Mouse (Mus musculus) CD8-positive naive resting alpha-beta T cell, adult 2 months (primary cell): ENCODE measurements around the gene Fam160a1.

ENCODE experiments used
- DNase-seq, 2 experiments: peaks; one replicate each; pipeline ENCODE4 v3.0.0; 2022; ENCODE audit warnings: low read depth in 2 of 2, low spot score in 2 of 2

The Fam160a1 gene

GRCm38 (mm10) chr3:85817191-85817590 is at the start of gene Fam160a1:
Gene Fam160a1 (minus strand): TSS chr3:85817291.
- DNase-seq: no peak

- DNase-seq: no peak
These were observed 46.9 kb upstream of the Fam160a1 start for GRCm38 (mm10) chr3:85863996-85864395.

GRCm38 (mm10) chr3:85862886-85863285 is 45.8 kb upstream of the Fam160a1 start:
- DNase-seq: no peak

- DNase-seq: no peak
These were observed 43.9 kb upstream of the Fam160a1 start for GRCm38 (mm10) chr3:85860996-85861395.

GRCm38 (mm10) chr3:85859311-85859710 is 42.2 kb upstream of the Fam160a1 start:
- no peak for DNase-seq

- DNase-seq: no peak
These were observed 41.3 kb upstream of the Fam160a1 start for GRCm38 (mm10) chr3:85858140-85859135.

GRCm38 (mm10) chr3:85857083-85857482 is 40.0 kb upstream of the Fam160a1 start:
- DNase-seq: no peak

GRCm38 (mm10) chr3:85855947-85856346 is 38.9 kb upstream of the Fam160a1 start:
- no peak for DNase-seq

GRCm38 (mm10) chr3:85855043-85855442 is 38.0 kb upstream of the Fam160a1 start:
- no peak for DNase-seq

GRCm38 (mm10) chr3:85854143-85854542 is 37.1 kb upstream of the Fam160a1 start:
- DNase-seq: no peak

- no peak for DNase-seq
These were observed 36.6 kb upstream of the Fam160a1 start for GRCm38 (mm10) chr3:85853715-85854114.

GRCm38 (mm10) chr3:85850079-85850478 is 33.0 kb upstream of the Fam160a1 start:
- no peak for DNase-seq

- DNase-seq: no peak
These were observed 29.2 kb upstream of the Fam160a1 start for GRCm38 (mm10) chr3:85846316-85846715.

- DNase-seq: no peak
These were observed 28.2 kb upstream of the Fam160a1 start for GRCm38 (mm10) chr3:85845341-85845740.

GRCm38 (mm10) chr3:85842881-85843218 is 25.8 kb upstream of the Fam160a1 start:
- DNase-seq: no peak

GRCm38 (mm10) chr3:85842177-85842880 is 25.2 kb upstream of the Fam160a1 start:
- DNase-seq: no peak

- no peak for DNase-seq
These were observed 24.5 kb upstream of the Fam160a1 start for GRCm38 (mm10) chr3:85841454-85842176.

GRCm38 (mm10) chr3:85833627-85834026 is 16.5 kb upstream of the Fam160a1 start:
- no peak for DNase-seq

GRCm38 (mm10) chr3:85832490-85833155 is 15.5 kb upstream of the Fam160a1 start:
- no peak for DNase-seq

GRCm38 (mm10) chr3:85831785-85832184 is 14.7 kb upstream of the Fam160a1 start:
- no peak for DNase-seq

- no peak for DNase-seq
These were observed 12.0 kb upstream of the Fam160a1 start for GRCm38 (mm10) chr3:85829047-85829446.
